Mouse (Mus musculus) liver, embryonic 16.5 days (tissue): ENCODE results near the gene Chsy1. TPM values are rescaled to one million over a fixed set of nuclear protein-coding genes. Genes with fewer than 3 reads are reported as not detected.

ENCODE experiments used
- ATAC-seq: fragments of 200-750 bp; cut with Nextera tagmentation; 2 replicates; pipeline ENCODE4 v1.8.0; 2017; ENCODE audit warnings: low read depth, mild to moderate bottlenecking, moderate number of reproducible peaks, moderate library complexity
- H3K27ac ChIP-seq: fragments of 300-500 bp; sonication (generic); 2 replicates; pipeline ENCODE4 v1.5.1; 2014; ENCODE audit warnings: mild to moderate bottlenecking, low read length
- H3K27me3 ChIP-seq: fragments of 300-500 bp; sonication (generic); 2 replicates; pipeline ENCODE4 v1.6.1; 2014; ENCODE audit warnings: low read depth, low read length, mixed read lengths; ENCODE audit not compliant: control insufficient read depth, insufficient read depth
- H3K36me3 ChIP-seq: fragments of 300-500 bp; sonication (generic); 2 replicates; pipeline ENCODE4 v1.6.1; 2014; ENCODE audit warnings: mild to moderate bottlenecking; ENCODE audit not compliant: control insufficient read depth, insufficient read depth
- H3K4me1 ChIP-seq: fragments of 300-500 bp; sonication (generic); 2 replicates; pipeline ENCODE4 v1.6.1; 2014; ENCODE audit warnings: low read depth, low read length, mixed read lengths; ENCODE audit not compliant: control insufficient read depth
- H3K4me2 ChIP-seq: fragments of 300-500 bp; sonication (generic); 2 replicates; pipeline ENCODE4 v1.6.1; 2014; ENCODE audit warnings: low read depth, low read length, mixed read lengths
- H3K4me3 ChIP-seq: fragments of 300-500 bp; sonication (generic); 2 replicates; pipeline ENCODE4 v1.5.1; 2014; ENCODE audit warnings: low read depth, mild to moderate bottlenecking, low read length
- H3K9ac ChIP-seq: fragments of 300-500 bp; sonication (generic); 2 replicates; pipeline ENCODE4 v1.6.1; 2014; ENCODE audit warnings: low read depth, low read length
- H3K9me3 ChIP-seq: fragments of 300-500 bp; sonication (generic); replicated peaks from 2 replicates; pipeline ENCODE4 v1.6.1; 2016; ENCODE audit warnings: low read length; ENCODE audit not compliant: control insufficient read depth
- WGBS: fragments of 180-500 bp; shearing (Covaris S2); extraction: QIAGEN DNeasy Blood & Tissue Kit; methylation state at CpG from one replicate; pipeline ENCODE4 v1.1.7; 2014; ENCODE audit not compliant: insufficient replicate concordance; 5-methylcytosine and 5-hydroxymethylcytosine counted together
- polyA plus RNA-seq: library from polyadenylated mRNA; unstranded; fragments of >200 nt; fragmentation: Nextera tagmentation; extraction: Ambion mirVana; gene quantifications from 2 replicates; pipeline ENCODE4 v1.2.1, GENCODE M21; 2015

The Chsy1 gene
- polyA plus RNA-seq, 1 experiment from 2014 or later: 4.9 TPM

DNA sequence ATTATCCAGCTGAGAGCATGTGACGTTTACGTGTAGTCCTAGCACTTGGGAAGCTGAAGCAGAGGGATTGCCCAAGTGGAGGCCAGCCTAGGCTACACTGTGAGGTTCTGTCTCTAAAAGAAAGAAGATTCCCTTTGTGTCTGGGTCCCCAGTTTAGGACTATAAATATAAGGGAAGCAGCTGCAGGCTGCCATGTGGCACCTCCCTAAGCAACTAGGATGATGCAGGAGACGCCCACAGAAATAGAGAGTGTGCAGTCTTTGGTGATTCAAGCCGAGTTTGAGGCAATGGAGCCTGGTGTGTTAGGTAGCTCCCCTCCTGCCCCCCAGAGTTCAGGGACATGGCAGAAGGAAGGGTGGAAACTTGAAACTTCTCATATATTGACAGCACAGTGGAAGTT, 21.7 kb upstream of the Chsy1 start:
- no peak overlapping the region for H3K9ac ChIP-seq
- peaks cover 20% of the 10 kb centered on the region for H3K36me3 ChIP-seq
- no peak for ATAC-seq
- H3K9me3 ChIP-seq: no peaks in the 10 kb centered on the region
- no peak overlapping the region for H3K4me3 ChIP-seq
- H3K27me3 ChIP-seq: no peaks in the 10 kb centered on the region
- H3K4me2 ChIP-seq: no peak overlapping the region
- no peaks in the 10 kb centered on the region for H3K4me1 ChIP-seq
- 79% methylated on average over 4 of the region's 4 CpGs for WGBS
- no peak overlapping the region for H3K27ac ChIP-seq

- Histone ChIP-seq H3K4me2 (no peak overlapping the region), H3K4me3 (no peak overlapping the region), H3K27ac (no peak overlapping the region), H3K9ac (no peak overlapping the region), H3K9me3 (no peaks in the 10 kb centered on the region), H3K36me3 (peaks cover 20% of the 10 kb centered on the region), H3K4me1 (no peaks in the 10 kb centered on the region), H3K27me3 (no peaks in the 10 kb centered on the region)
- WGBS: 57% methylated on average over 2 of the region's 2 CpGs
- ATAC-seq: no peak
Measured at GRCm38 (mm10) chr7:66088077-66088476, 21.2 kb upstream of the Chsy1 start.

DNA sequence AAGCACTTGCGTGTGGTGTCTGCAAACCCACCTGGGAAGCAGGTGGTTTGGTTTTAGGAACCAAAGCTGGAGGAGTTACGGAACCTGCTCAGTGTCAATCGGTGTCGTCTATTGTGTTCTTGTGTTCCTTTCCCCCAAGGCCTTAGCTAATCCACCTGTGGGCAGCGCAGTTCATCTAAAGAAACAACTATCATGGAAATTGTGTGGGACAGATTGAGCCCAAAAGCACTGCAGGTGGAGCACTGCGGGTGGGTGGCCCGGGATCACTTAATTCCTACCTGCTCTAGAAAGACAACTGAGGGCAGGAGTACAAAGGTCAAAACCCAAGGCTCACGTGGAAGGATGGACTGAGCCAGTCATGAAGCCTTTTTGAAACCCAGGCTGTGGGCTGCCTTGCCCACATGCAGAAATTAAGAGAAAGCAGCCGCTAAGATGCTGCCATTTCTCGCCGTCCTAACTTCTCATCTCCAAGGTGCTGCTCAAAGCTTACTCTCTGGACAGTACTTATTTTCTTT, 18.6 kb upstream of the Chsy1 start:
- Histone ChIP-seq H3K27me3 (no peaks in the 10 kb centered on the region), H3K27ac (no peak overlapping the region), H3K4me1 (no peaks in the 10 kb centered on the region), H3K4me3 (no peak overlapping the region), H3K36me3 (peaks cover 11% of the 10 kb centered on the region), H3K9me3 (no peaks in the 10 kb centered on the region), H3K9ac (no peak overlapping the region), H3K4me2 (no peak overlapping the region)
- 76% methylated on average over 11 of the region's 11 CpGs for WGBS
- no peak for ATAC-seq

DNA sequence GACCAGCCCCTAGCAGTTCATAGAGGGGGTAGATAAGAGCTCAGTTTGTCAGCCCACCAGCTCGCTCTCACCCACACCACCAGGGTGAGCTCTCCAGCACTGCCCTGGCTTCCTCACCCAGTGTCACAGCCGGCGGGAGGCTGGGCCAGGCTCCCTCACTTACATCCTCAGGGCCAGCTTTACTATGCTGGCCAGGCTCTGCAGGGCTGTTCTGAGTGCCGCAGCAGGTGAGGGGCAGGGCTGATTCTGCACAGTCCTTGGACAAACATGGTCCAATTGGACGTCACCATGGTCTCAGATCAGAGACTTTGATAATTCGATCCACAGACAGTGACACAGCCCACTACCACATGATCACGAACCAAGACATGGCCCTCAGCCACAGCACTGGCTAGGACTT, 17.8 kb upstream of the Chsy1 start:
- no peak overlapping the region for H3K9ac ChIP-seq
- 61% methylated on average over 7 of the region's 7 CpGs for WGBS
- H3K27ac ChIP-seq: no peak overlapping the region
- ATAC-seq: no peak
- H3K4me2 ChIP-seq: no peak overlapping the region
- no peaks in the 10 kb centered on the region for H3K9me3 ChIP-seq
- H3K4me3 ChIP-seq: no peak overlapping the region
- H3K36me3 ChIP-seq: peaks cover 11% of the 10 kb centered on the region
- H3K27me3 ChIP-seq: no peaks in the 10 kb centered on the region
- no peaks in the 10 kb centered on the region for H3K4me1 ChIP-seq

- ATAC-seq: no peak
- H3K4me3 ChIP-seq: no peak overlapping the region
Measured at GRCm38 (mm10) chr7:66092656-66093055, 16.7 kb upstream of the Chsy1 start.

DNA sequence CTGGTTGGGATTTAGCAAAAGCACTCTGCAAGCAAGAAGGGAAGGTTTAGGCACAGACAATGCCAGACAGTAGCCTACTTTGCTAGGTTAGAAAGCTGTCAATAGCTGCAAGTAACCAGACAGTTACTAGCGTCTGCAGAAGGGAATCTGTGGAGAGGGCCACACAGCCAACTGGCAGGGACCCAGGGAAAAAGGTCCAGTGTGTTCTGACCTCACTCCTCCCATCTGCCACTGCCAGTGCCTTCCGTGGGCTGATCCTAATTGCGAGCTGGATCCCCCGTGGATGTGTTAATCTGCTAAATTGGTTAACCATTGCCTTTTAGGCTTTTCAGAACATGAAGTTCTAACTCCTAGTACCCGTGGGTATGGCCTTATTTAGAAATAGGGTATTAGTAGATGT, 15.2 kb upstream of the Chsy1 start:
- Histone ChIP-seq H3K9me3 (no peaks in the 10 kb centered on the region), H3K4me1 (no peaks in the 10 kb centered on the region), H3K27ac (no peak overlapping the region), H3K27me3 (no peaks in the 10 kb centered on the region), H3K4me3 (no peak overlapping the region), H3K36me3 (no peaks in the 10 kb centered on the region; the same call in 1 of the 2 replicates), H3K9ac (no peak overlapping the region), H3K4me2 (no peak overlapping the region)
- WGBS: 57% methylated on average over 5 of the region's 5 CpGs
- no peak for ATAC-seq

More at GRCm38 (mm10) chr7:66092656-66093055, 16.7 kb upstream of the Chsy1 start:
- Histone ChIP-seq H3K27ac (no peak overlapping the region), H3K27me3 (no peaks in the 10 kb centered on the region), H3K9me3 (no peaks in the 10 kb centered on the region), H3K4me2 (no peak overlapping the region), H3K9ac (no peak overlapping the region), H3K4me1 (no peaks in the 10 kb centered on the region), H3K36me3 (peaks cover 4% of the 10 kb centered on the region)
- 78% methylated on average over 8 of the region's 8 CpGs for WGBS

DNA sequence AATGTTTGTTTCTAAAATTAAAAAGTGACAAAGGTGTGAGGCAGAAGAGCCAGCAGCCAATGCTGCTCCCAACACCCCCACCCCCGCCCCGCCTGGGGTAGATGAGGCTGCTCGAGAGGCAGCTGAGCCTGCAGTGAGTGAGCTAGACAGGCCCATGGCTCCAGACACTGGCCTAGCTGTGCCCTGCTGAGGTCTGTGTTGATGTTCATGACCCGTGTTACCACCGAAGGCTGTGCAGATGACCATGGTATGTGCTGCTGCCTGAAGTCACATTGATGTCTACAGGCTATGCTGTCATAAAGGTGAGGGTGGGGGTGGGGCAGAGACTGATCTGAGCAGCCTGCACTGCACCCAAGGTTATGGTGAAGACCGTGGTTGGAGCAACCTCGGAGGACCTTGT, 10.5 kb upstream of the Chsy1 start:
- H3K4me1 ChIP-seq: no peaks in the 10 kb centered on the region
- no peak for ATAC-seq
- 62% methylated on average over 7 of the region's 7 CpGs for WGBS
- no peak overlapping the region for H3K4me2 ChIP-seq
- no peak overlapping the region for H3K9ac ChIP-seq
- no peaks in the 10 kb centered on the region for H3K9me3 ChIP-seq
- no peak overlapping the region for H3K4me3 ChIP-seq
- no peaks in the 10 kb centered on the region for H3K36me3 ChIP-seq
- no peaks in the 10 kb centered on the region for H3K27me3 ChIP-seq
- H3K27ac ChIP-seq: no peak overlapping the region

DNA sequence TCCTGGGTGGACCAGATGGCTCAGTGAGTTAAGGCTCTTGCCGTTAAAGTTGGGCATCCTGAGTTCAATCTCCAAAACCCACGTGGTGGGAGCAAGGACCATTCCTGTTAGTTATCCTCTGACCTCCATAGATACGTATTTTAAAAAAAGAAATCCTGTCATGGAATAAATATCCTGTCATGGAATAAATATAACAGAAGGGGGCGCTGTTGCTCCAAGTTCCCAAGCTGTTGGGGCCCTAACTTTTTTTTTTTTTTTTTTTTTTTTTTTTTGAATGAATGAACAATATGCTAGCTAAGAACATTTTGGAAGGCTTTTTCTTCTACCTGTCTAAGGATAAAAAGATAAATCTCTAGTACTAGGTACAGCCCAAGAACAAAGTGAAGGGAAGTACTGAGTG, 7.4 kb upstream of the Chsy1 start:
- 2% methylated on average over 4 of the region's 4 CpGs for WGBS
- no peak overlapping the region for H3K27ac ChIP-seq
- no peak for ATAC-seq

DNA sequence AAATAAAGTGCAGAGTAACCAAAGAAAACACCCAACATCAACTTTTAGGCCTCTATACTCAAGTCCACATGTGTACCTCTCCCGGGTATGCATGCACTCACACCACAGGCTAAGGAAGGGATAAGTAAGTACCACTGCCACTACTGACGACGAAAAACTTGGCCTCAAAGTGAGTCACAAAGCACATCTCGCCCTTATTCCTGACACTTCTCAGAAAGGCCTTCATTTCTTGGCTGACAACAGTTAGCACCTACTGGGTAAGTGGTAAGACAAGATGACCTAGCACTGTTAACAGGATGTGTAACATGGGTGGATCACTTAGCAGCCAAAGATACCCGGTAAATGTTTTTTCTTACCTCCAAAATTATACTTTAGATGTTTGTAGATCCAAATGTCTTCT, 4.8 kb upstream of the Chsy1 start:
- no peak for ATAC-seq
- H3K27ac ChIP-seq: no peak overlapping the region
- peaks cover 4% of the 10 kb centered on the region for H3K27me3 ChIP-seq
- H3K4me2 ChIP-seq: no peak overlapping the region
- H3K9me3 ChIP-seq: no peaks in the 10 kb centered on the region
- H3K4me1 ChIP-seq: peaks cover 9% of the 10 kb centered on the region
- no peak overlapping the region for H3K9ac ChIP-seq
- H3K36me3 ChIP-seq: no peaks in the 10 kb centered on the region
- no peak overlapping the region for H3K4me3 ChIP-seq
- WGBS: 68% methylated on average over 5 of the region's 5 CpGs

More for the DNA sequence above, 7.4 kb upstream of the Chsy1 start:
- no peaks in the 10 kb centered on the region; the same call in 1 of the 2 replicates for H3K4me1 ChIP-seq
- H3K4me2 ChIP-seq: no peak overlapping the region
- H3K9ac ChIP-seq: no peak overlapping the region
- no peak overlapping the region for H3K4me3 ChIP-seq
- no peaks in the 10 kb centered on the region for H3K36me3 ChIP-seq
- no peaks in the 10 kb centered on the region for H3K9me3 ChIP-seq
- H3K27me3 ChIP-seq: no peaks in the 10 kb centered on the region; the same call in 1 of the 2 replicates
